Comparison of ENCODE assay signal across 30 mouse cellular contexts in the genomic region with DNA sequence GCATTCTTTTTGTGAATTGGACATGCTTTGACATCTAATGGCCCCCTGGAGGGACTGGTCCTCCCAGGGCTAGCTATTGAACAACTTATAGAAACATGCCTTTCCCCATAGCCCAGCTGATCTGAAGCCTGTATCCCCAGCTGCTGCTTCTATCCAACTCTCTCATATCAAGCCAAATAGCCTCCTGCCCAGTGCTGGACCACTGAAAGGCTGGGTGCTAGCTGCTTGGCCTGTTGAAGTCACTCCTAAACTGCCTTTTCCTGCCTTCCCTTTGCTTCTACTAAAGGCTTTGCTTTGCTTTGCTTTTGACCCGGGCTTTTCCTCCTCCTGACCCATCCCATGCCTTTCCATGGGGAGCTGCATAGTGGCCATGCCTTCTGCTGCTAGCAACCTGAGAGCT. TPM values are rescaled to one million over a fixed set of nuclear protein-coding genes. Genes with fewer than 3 reads are reported as not detected.
DNase-seq lines count a peak whose midpoint lies in the region; ATAC-seq and TF ChIP-seq lines count a peak whose summit lies in the region.
"Had no signal": no experiment of that assay in that cellular context is flagged by ENCODE, and none has a peak within 500 bp of the region (broad histone marks: within the 10 kb centered on the region; RNA-seq: fewer than 3 reads in every experiment).

No protein-coding gene starts in this region.

- H3K9ac ChIP-seq in liver, embryonic 13.5 days, result peak overlapping the region; percentile 15; the same call in 1 of the 2 replicates
- H3K9ac ChIP-seq in liver, postnatal 0 days (replicated peaks), result no peak overlapping the region
- no peak overlapping the region for H3K9ac ChIP-seq in liver, embryonic 16.5 days (ENCODE audit: low read depth, low read length)
- H3K9ac ChIP-seq: embryonic facial prominence, embryonic 13.5 days; forebrain, embryonic 15.5 days; heart, embryonic 12.5 days; heart, embryonic 15.5 days; hindbrain, embryonic 14.5 days had no signal

- 27% methylated on average over 1 of the region's 1 CpGs for WGBS in liver, embryonic 13.5 days (ENCODE audit: insufficient replicate concordance)
- 35% methylated on average over 1 of the region's 1 CpGs for WGBS in liver, postnatal 0 days (ENCODE audit: insufficient replicate concordance)
- 0% methylated on average over 1 of the region's 1 CpGs for WGBS in liver, embryonic 16.5 days (ENCODE audit: insufficient replicate concordance)

- no peak overlapping the region for H3K4me3 ChIP-seq in liver, embryonic 13.5 days (replicated peaks)
- no peak overlapping the region for H3K4me3 ChIP-seq in liver, postnatal 0 days (ENCODE audit: low read depth, low read length)
- no peak overlapping the region for H3K4me3 ChIP-seq in liver, embryonic 16.5 days (ENCODE audit: low read depth, low read length)
- H3K4me3 ChIP-seq: embryonic facial prominence, embryonic 10.5 days; embryonic facial prominence, embryonic 13.5 days; forebrain, embryonic 15.5 days; heart, embryonic 12.5 days; heart, embryonic 15.5 days had no signal

- ATAC-seq in liver, embryonic 13.5 days (ENCODE audit: low read depth), result no peak
- ATAC-seq in liver, postnatal 0 days, result no peak
- peak; percentile 40 for ATAC-seq in erythroblast, adult 5-6 weeks (replicated peaks; ENCODE audit: low FRiP score, poor library complexity, severe bottlenecking)
- ATAC-seq in liver, embryonic 16.5 days (ENCODE audit: low read depth), result no peak
- ATAC-seq: activated CD4-positive, CD25-positive, alpha-beta regulatory T cell, adult 4 months; forebrain, embryonic 15.5 days; hindbrain, postnatal 0 days had no signal

- H3K36me3 ChIP-seq in liver, embryonic 13.5 days, result no peaks in the 10 kb centered on the region
- H3K36me3 ChIP-seq in liver, postnatal 0 days (replicated peaks; ENCODE audit: insufficient read depth, low read length), result no peaks in the 10 kb centered on the region
- no peaks in the 10 kb centered on the region for H3K36me3 ChIP-seq in liver, embryonic 16.5 days (ENCODE audit: control insufficient read depth, insufficient read depth)
- H3K36me3 ChIP-seq: embryonic facial prominence, embryonic 10.5 days; embryonic facial prominence, embryonic 13.5 days; forebrain, embryonic 15.5 days; heart, embryonic 12.5 days; heart, embryonic 15.5 days had no signal

- H3K27me3 ChIP-seq in liver, embryonic 13.5 days, result 0 out of 2 replicates have a peak, but pooled peaks cover under 1% of the 10 kb centered on the region
- H3K27me3 ChIP-seq in liver, postnatal 0 days (ENCODE audit: insufficient read depth, low read length), result no peaks in the 10 kb centered on the region
- H3K27me3 ChIP-seq in liver, embryonic 16.5 days (ENCODE audit: control insufficient read depth, insufficient read depth, low read depth, low read length), result no peaks in the 10 kb centered on the region
- H3K27me3 ChIP-seq: embryonic facial prominence, embryonic 13.5 days; forebrain, embryonic 15.5 days had no signal

- TF ChIP-seq CTCF in liver, postnatal 0 days (IDR thresholded peaks at IDR 0.05; ENCODE audit: low read depth), result no peak

- H3K4me2 ChIP-seq in liver, embryonic 13.5 days, result no peak overlapping the region
- no peak overlapping the region for H3K4me2 ChIP-seq in liver, postnatal 0 days (ENCODE audit: low read depth, low read length)
- no peak overlapping the region for H3K4me2 ChIP-seq in liver, embryonic 16.5 days (ENCODE audit: low read depth, low read length)
- H3K4me2 ChIP-seq: embryonic facial prominence, embryonic 13.5 days; forebrain, embryonic 15.5 days; heart, embryonic 12.5 days; heart, embryonic 15.5 days; hindbrain, embryonic 14.5 days had no signal

- H3K9me3 ChIP-seq in liver, embryonic 13.5 days (replicated peaks), result no peaks in the 10 kb centered on the region
- no peaks in the 10 kb centered on the region for H3K9me3 ChIP-seq in liver, postnatal 0 days (ENCODE audit: low read length)
- H3K9me3 ChIP-seq in liver, embryonic 16.5 days (replicated peaks; ENCODE audit: control insufficient read depth, low read length), result no peaks in the 10 kb centered on the region
- H3K9me3 ChIP-seq: embryonic facial prominence, embryonic 10.5 days; embryonic facial prominence, embryonic 13.5 days; forebrain, embryonic 15.5 days; heart, embryonic 15.5 days had no signal

- peak; percentile 33 for DNase-seq in heart, adult 11 months
- no peak for DNase-seq in heart, postnatal 4 days
- no peak for DNase-seq in liver, embryonic 13.5 days
- no peak for DNase-seq in liver, postnatal 0 days
- no peak for DNase-seq in thymus, postnatal 0 days (ENCODE audit: low spot score)
- DNase-seq: adrenal gland, adult 8-10 months; adrenal gland, postnatal 25 days; cerebellum, adult 11-12 months; cerebellum, adult 8-10 months; cerebellum, postnatal 36 days; embryo, embryonic 11 days; gastrocnemius, postnatal 25 days; heart, postnatal 10 days; heart, postnatal 36 days had no signal

- H3K4me1 ChIP-seq in liver, embryonic 13.5 days (replicated peaks), result peaks cover 22% of the 10 kb centered on the region
- H3K4me1 ChIP-seq in liver, postnatal 0 days (ENCODE audit: insufficient read depth), result peaks cover 4% of the 10 kb centered on the region
- peaks cover 16% of the 10 kb centered on the region for H3K4me1 ChIP-seq in liver, embryonic 16.5 days (ENCODE audit: control insufficient read depth, low read depth, low read length)
- H3K4me1 ChIP-seq: embryonic facial prominence, embryonic 13.5 days; forebrain, embryonic 15.5 days had no signal

- H3K27ac ChIP-seq in liver, embryonic 13.5 days, result peak overlapping the region; percentile 67
- H3K27ac ChIP-seq in liver, postnatal 0 days (ENCODE audit: low read depth), result no peak overlapping the region
- 0 out of 2 replicates have a peak overlapping the region, but pooled peaks have one; percentile 8 for H3K27ac ChIP-seq in liver, embryonic 16.5 days (ENCODE audit: low read length)
- H3K27ac ChIP-seq: embryonic facial prominence, embryonic 10.5 days; embryonic facial prominence, embryonic 13.5 days; forebrain, embryonic 15.5 days; heart, embryonic 15.5 days; hindbrain, embryonic 14.5 days; hindbrain, postnatal 0 days had no signal

- TF ChIP-seq EP300 in liver, postnatal 0 days (IDR thresholded peaks at IDR 0.05; ENCODE audit: low read depth), result no peak

RNA-seq across cellular contexts. Expression of gene Gpr6, which starts 47.7 kb away (rescaled TPM):
- not detected for total RNA-seq in heart, postnatal 4 days (2021)
- not detected in 2 replicates for polyA plus RNA-seq in liver, embryonic 13.5 days (2015; fragmentation: Nextera tagmentation; extraction: Ambion mirVana)
- polyA plus RNA-seq in liver, postnatal 0 days (2015; fragmentation: Nextera tagmentation; extraction: Ambion mirVana), result not detected in 2 replicates
- not detected in 2 replicates for total RNA-seq in erythroblast, adult 5-6 weeks (2015; ENCODE audit: low replicate concordance)
- total RNA-seq in erythroblast, adult 5-6 weeks (2017; ENCODE audit: low replicate concordance), result not detected in 2 replicates
- not detected in 2 replicates for polyA plus RNA-seq in liver, embryonic 16.5 days (2015; fragmentation: Nextera tagmentation; extraction: Ambion mirVana)
- not detected in 2 replicates for polyA plus RNA-seq in thymus, postnatal 0 days (2015; fragmentation: Nextera tagmentation; extraction: Ambion mirVana)
- total RNA-seq: adrenal gland, adult 8-10 months; adrenal gland, postnatal 25 days; ES-E14; gastrocnemius, adult 8-10 months; gastrocnemius, postnatal 25 days; heart, adult 8-10 months; heart, postnatal 10 days; heart, postnatal 36 days had no signal
- polyA plus RNA-seq: activated CD4-positive, CD25-positive, alpha-beta regulatory T cell, adult 4 months; embryonic facial prominence, embryonic 10.5 days; embryonic facial prominence, embryonic 13.5 days; forebrain, embryonic 11.5 days; gonadal fat pad, adult 2 months; heart, embryonic 12.5 days; heart, embryonic 15.5 days; hindbrain, embryonic 11.5 days had no signal
